Mouse (Mus musculus): ENCODE data around the gene Kansl1.

DNA sequence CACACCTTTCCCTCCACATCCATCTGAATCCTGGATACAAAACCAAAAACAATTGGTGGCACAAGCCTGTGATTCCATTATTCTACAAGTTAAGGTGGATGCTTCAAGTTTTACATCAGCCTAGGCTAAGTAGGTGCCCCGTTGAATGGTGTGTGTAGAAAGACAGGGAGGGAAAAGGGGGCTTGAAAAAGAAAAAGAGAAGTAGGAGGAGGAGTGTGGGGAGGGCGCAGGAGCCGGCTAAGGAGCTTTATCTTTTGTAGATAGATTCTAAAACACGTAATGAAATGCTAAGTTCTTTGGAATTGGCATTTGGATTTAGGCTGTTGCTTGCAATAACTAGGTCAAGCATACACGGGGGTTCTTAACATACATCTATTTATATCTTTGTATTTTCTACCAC, 67.7 kb downstream of the Kansl1 start:
- TF ChIP-seq CTCF (IDR thresholded peaks at IDR 0.05; ENCODE audit: extremely low read depth, insufficient read depth, insufficient read length, insufficient replicate concordance) = no peak
- TF ChIP-seq POLR2A (IDR thresholded peaks at IDR 0.05; ENCODE audit: low read depth, low read length) = no peak

Measured in spleen, adult 2 months (tissue).